Mouse (Mus musculus) urinary bladder, postnatal 4 days (tissue): ENCODE data around the gene Hrc.
"Not testable (repeated sequence)": the region's sequence is repeated elsewhere in the genome, so short reads cannot be mapped to it uniquely, and the experiment has no call there.

ENCODE experiments used
- DNase-seq, 2 experiments: peaks; one replicate each; pipeline ENCODE4 v3.0.0; 2021 to 2022; ENCODE audit warnings: low spot score in 2 of 2

The Hrc gene

DNA sequence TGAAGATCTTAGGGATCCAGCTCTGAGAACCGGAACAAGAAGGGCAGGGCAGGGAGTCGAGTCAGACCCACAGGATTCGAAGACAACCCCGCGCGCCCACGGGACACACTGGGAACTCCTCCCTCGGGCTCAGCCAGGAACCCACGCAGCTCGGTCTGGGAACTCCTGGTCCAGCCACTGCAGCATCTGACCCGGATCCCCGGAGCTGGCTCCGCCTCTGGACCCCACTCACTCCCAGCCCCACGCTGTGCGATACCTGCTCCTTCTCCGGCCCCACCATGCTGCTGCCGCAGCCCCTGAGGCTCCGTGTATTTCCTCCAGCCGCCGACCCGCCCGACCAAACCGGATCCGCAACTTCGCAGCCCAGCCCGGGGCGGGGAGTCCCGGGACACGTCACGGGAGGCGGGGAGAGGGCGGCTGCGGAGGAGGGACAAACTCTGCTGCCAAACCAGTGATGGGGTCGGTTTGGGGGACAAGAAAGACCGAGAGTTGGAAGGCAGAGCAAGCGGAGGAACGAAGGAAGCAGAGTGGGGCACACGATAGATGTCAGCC lies 1.6 kb upstream of the Hrc start, which contains the start of gene Trpm4:
TSS of gene Trpm4 (minus strand) at position 350 of the 552 bp plus-strand sequence.
- peak; percentile 87 to 92 for DNase-seq

DNA sequence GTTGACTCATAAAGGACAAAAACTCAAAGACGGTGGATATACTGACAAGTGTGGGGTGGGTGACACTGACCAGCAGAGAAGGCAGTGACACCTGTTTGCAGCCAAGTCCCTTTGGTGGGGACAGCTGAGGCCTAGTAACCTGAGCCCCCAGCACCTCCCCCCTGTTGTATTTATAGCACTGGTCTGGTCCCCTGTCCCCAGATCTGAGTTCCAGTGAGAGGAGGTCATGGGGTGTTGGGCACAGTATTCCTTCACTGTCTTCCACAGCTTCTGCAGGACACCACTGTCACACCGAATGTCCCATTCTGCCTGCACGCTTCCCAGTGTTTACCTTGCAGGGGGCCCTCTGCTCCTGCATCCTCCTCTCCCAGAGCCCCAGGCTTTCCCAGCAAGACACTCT lies 485 bp upstream of the Hrc start:
- no peak for DNase-seq

DNA sequence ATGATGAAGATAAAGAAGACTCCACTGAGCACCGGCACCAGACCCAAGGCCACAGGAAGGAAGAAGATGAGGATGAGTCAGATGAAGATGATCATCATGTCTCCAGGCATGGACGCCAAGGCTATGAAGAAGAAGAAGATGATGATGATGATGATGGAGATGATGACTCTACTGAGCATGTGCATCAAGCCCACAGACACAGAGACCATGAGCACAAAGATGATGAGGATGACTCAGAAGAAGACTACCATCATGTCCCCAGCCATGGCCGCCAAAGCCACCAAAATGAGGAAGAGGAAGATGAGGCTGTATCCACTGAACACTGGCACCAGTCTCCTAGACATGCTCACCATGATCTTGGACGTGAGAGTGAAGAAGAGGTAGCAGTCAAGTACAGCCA lies 1.2 kb downstream of the Hrc start:
- DNase-seq: no peak

DNA sequence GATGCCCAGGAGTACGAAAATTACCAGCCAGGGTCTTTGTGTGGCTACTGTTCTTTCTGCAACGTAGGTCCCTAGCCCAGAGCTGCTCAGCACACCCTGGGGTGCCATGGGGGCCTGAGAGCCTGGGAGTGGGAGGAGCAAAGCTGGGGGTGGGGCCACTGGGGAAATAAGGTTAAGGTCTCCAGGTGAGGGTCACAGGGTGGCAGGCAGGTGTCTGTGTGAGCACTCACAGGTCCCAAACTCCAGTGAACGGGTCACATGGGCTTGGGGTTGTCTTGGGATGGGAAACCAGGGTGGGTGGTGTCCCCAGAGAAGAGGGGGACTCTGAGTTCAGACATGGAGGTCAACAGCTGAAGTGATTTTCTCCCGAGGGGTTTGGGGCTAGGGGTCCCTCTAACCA lies 2.4 kb downstream of the Hrc start:
- no peak for DNase-seq

DNA sequence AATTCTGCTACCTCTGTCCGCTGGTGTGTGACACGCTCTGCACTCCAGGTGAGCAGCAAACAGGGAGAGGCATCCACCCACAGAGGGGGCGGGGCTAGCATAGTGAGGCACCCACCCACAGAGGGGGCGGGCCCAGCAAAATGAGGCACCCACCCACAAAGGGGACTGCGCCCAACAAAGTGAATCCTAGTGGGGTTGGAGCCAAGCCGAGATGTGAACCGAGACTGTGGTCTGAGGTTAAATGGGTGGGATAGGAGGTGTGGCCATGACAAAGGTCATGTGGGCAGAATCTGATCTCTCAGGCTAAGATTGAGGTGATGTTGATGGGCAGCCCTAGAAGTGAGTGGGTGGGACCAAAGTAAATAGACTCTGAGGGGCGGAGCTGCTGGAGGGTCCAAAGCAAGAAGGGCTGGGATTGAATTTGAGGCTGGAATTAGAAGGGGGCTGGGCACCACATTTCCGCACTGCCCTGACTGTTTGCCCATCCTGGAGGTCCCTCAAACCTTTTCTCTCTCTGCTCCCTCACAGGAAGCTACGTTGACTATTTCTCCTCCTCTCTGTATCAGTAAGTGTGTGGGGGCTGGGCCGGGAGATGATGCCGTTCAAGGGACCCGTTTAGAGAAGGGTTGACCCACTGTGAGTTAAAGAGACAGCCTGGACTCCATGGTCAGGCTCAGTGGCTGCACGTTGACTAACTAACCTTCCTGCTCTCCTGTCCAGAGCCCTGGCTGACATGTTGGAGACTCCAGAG lies 3.2 kb downstream of the Hrc start:
- DNase-seq: peak in 1 of 2 experiments; percentile 48

DNA sequence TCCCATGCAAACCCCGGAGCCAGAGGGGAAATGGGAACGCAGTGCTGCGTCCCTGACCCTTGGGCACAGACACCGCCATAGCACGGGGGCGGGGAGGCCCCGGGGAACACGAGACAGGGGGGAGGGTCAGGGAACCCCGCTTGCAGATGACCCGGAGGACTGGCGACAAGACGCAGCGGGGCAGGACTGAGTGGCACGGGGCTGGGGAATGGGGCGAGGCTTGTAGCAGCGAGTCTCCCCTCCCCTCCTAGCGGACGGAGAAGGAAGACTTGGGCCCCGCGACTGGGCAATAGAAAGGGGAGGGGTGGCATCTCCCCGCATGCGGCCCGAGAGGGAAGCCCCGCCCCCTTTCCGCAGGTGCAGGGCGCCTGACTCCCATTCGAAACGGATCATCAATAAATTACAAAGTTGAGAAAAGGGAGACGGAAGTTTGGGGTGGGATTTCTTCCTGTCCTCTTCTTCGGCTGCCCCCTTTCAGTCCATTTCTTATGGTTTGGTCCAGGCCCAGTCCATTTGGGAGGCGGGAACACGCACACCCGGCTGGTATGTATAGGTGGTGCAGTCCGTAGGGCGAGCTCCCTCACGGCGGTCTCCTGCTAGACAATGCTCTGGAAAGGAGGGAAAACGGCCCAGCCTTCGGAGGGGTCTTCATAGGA lies 4.4 kb downstream of the Hrc start:
- peak; percentile 74 to 75 for DNase-seq

DNA sequence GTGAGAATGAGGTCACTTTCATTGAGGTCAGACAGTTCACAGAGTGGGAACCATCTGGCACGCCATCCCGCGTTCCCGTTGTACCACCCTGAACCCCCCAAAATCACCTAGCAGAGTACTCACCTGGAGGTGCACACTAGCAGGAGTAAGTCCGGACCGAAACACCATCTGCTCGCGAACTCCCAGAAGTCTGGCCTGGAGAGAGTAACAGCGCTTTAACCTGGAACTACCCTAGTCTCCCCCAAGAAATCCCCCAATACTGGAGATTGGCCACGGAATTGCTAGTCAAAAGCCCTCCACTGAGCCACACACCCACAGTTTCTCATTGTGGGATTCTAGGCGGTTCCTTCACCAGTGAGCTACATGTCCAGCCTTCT lies 5.0 kb downstream of the Hrc start:
- DNase-seq: no peak

DNA sequence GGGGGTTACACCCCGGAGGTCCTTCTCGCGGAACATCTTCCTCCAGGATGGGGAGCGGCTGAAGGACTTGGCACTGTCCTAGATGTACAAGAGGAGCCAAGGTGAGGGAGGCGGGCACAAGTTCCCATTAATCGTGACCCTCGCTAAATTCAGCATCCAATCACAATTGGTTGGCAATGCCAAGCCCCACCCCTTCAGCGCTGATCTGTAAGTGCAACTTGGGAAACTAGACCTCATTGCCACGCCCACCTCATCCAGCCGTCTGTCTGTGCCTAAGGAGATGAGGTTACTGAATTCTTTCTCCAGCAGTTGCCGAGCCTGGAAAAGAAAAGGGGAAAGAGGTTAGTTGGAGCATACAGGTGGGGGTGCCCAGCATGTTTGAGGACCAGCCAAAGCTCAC lies 5.6 kb downstream of the Hrc start:
- DNase-seq: peak; percentile 39 to 67

DNA sequence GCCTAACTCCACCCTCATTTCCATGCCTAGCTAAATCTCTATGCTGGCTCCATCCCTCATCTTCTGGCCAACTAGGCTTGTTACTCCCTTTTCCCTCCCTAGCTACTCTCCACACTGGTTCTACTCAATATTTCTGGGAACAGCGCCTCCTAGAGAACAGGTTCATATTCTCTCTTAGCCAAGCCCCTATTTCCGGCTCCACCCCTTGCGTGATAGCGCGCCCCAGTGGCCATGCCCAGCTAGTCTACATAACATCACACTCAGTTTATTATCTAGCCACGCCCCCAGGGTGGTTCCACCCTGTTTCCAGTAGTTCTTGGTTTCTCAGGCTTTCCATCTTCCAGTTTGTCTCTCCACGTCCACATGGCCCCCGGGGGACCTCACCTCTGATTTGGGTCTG lies 6.2 kb downstream of the Hrc start:
- peak; percentile 73 to 84 for DNase-seq

DNA sequence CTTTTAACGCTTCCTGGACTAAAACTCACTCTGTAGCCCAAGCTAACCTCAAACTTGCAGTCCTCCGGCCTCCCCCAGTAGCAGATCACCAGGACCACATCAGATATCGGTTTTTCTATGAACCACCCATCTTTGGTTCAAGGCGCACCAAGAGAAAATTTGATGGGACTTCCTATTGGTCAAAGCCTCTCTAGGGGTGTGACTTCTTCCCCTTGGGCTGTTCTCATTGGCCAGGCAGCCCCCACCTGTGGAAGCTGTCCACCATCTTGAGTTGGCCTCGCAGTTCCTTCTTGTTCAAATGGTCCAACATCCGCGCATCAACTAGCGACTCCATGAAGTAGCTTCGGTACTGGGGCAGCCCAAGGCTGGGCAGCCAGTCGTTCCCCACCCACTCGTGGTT lies 7.0 kb downstream of the Hrc start:
- DNase-seq: no peak

DNA sequence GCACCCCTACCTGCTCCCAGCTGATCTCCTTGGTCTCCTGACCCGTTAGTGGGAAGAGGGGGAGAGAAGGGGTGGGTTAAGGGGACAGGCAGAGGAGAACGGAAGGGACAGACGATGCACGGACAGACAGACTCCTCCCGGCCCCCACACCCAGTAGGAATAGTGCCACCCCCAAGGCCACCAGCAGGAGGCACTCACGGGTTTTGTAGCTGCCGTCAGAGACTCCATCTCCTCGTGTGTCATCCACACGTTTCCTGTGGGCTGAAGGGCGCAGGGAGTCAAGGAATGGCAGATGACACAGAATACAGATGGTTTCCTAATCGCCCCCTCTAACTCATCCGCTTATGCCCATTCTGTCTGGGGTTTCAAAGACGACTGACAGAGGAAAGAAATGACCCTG lies 8.5 kb downstream of the Hrc start:
- no peak for DNase-seq

DNA sequence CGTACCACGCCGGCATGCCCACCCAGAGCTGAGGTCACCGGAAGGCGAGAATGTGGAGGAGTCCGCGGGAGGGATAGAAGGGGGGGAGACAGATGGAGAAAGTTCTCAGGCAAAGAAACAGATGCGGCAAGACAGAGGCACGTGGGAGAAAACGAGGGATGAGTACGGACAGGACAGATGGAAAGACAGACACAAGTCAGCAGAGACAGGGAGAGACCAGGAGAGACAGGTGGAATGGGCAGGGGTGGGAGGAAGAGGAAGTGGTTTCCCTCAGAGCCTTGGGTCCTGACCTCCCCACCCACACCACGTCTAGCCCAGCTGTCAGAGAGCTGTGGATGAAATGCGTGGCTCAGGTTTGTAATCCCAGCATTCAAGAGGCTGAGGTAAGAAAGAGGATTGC lies 11.8 kb downstream of the Hrc start:
- no peak for DNase-seq

DNA sequence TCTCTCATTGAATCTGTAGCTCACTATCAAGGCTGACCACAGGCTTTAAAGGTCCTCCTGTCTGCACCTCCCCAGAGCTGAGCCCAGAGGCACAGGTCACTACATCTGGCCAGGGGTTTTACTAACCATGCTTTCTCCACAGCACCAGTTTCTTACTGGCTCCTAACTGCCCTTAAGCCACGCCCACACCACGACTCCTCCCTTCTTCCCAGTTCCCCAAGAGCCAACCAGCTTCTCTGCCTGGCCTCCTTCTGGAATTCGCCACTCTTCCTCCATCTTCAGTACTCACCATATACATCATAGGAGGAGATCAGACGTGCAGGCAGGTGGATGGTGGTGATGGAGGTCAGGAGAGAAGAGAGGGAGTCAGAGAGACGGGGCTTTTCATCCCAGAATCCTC lies 18.0 kb downstream of the Hrc start:
- DNase-seq: no peak

DNA sequence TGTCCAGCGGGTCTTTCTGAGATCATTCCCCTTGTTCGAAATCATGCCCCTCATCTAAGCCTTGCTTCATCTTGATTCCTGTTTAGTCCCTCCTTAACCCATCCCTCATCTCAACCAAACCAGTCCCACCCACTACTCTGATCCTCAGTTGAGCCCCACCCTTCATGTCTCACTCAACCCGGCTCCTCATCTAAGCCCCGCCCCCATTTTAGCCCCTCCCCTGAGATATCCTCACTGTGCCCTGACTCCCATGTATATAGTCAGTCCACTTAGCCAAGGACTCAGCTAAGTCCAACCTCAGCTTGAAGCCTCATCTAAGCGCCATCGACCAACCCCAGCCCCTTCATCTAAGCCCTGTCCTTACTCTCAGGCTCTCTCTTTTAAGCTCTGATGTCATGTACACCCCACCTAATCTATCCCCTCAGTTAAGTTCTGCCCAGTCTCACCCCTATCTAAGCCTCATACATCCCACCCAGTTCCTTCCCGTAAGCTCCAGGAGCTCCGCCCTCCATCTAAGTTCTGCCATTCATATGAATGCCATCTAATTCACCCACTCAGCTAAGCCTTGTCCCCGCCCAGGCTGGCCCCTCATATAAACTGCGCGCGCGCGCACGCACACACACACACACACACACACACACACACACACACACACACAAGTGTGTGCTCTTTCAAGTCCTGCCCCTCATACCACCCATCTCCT lies 20.4 kb downstream of the Hrc start:
- no peak for DNase-seq

DNA sequence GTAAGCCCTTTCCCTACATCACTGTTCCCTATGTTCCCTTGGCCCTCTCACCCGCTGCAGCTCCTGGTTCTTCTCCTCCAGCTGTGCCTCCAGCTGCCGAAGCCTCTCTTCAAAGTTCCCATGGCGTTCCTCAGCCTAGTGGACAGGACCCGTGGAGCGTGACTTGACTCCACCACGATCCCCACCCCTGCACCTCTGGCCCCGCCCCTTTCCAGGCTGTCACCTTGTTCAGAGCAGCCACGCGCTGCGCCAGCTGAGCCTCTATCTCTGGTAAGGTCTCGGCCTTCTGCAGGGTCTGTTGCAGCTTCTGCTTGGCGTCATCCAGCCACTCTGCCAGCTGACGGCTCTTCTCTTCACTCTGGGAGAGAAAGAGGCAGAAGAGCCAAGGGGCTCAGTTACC lies 21.0 kb downstream of the Hrc start:
- DNase-seq: no peak

DNA sequence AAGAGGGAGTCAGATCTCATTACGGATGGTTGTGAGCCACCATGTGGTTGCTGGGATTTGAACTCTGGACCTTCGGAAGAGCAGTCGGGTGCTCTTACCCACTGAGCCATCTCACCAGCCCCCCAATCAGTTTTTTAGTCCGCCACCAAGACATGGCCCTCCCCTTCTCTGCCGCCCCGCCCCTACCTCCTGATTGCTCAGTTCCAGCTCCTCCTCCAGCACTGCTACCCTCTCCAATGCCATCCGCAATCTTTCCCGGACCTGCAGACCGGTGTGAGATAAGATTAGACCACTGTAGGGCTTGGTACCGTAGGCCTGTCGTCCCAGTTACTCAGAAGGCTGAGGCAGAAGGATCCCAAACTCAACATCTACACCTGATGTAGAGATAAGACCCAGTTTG lies 24.0 kb downstream of the Hrc start:
- DNase-seq: not testable (repeated sequence)

DNA sequence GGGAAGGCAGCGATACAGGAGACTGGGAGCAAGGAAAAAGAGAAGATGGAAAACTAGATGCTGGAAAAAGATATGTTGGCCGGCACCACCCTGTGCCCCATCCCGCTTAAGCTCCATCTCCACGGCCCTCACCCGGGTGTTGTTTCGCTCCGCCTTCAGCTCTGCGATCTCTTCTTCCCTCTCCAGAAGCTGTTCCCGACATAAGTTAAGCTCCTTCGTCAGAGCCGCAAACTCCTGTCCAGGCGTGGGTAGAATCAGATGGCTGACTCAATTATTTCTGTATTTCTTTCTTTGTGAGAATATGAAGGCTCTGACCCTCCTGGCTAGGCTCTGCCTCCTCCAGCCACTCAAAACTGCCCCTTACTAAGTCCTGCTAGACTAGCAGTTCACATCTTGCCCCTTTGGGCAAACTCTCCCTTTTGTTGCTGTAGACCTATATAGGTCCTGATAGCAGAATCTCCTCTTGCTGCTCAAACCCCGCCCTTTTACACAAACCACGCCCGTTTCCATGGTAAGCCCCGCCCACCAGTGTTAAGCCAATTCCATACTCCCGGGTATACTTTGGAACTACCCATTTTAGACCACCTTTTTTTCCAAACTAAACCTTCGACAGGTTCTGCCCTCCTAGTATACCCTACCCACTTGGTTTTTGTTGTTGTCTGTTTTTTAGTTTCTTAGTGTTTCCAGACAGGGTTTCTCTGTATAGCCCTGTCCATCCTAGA lies 25.5 kb downstream of the Hrc start:
- DNase-seq: no peak

DNA sequence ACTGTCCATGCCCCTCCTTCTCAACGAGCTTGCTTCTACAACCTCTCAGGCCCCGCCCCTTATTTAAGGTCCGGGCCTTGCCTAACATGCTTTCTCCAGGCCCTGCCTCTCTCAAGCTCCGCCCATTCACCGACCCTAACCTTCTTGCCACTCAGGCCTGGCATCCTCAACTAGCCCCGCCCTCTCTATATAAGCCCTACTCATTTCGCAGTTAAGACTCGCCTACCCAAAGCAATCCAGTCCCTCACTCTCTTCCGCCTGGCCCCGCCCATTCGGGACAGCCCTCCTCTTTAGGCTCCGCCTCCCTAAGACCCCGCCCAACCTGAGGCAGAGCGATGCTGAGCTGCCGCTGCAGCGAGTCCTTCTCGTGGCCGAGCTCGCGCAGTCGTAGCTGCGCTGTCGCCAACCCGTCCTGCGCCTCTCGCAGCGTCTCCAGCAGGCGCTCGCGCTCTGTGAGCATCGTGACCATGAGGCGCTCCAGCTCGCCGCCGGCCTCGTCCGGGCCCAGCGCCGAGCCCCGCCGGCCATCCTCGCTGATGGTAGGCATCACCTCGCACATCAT lies 26.2 kb downstream of the Hrc start:
- peak in 1 of 2 experiments; percentile 73 for DNase-seq

DNA sequence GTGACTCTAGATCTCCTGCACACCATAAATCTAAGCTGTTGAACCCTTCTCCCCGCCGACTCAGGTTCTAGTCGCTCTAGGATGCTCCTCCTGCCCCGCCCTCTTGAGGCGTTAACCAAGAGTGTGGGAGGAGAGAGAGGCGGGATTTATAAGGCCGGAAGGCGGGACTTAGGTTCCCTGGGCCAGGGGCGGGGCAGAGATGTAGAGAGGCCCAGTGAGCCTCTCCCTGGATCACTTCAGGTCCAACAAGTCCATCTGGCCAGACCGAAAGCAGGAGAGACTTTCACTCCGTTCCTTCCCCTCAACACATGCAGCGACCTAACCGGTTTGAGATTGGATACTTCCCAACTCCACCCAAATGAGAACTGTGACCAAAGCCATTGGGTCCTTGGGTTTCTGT lies 27.7 kb downstream of the Hrc start:
- DNase-seq: peak in 1 of 2 experiments; percentile 44

DNA sequence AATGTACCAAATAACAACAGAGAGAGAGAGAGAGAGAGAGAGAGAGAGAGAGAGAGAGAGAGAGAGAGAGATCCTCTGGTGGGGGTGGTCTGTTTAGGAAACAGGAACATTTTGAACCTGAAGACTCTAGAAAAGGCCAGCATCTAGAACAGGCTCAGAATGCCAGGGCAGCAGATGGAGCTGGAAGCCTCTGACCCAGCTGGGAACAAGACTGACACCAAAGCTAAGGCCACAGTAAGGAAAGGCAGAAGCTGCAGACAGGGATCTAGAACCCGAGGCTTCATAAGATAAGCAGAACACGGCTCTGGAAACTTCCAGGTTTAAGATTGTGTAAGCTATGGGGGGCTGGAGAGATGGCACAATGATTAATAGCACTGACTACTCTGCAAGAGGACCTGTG lies 28.9 kb downstream of the Hrc start:
- no peak for DNase-seq
